Mouse (Mus musculus): Measurements from ENCODE around the gene Slc35e3.

The Slc35e3 gene

DNA sequence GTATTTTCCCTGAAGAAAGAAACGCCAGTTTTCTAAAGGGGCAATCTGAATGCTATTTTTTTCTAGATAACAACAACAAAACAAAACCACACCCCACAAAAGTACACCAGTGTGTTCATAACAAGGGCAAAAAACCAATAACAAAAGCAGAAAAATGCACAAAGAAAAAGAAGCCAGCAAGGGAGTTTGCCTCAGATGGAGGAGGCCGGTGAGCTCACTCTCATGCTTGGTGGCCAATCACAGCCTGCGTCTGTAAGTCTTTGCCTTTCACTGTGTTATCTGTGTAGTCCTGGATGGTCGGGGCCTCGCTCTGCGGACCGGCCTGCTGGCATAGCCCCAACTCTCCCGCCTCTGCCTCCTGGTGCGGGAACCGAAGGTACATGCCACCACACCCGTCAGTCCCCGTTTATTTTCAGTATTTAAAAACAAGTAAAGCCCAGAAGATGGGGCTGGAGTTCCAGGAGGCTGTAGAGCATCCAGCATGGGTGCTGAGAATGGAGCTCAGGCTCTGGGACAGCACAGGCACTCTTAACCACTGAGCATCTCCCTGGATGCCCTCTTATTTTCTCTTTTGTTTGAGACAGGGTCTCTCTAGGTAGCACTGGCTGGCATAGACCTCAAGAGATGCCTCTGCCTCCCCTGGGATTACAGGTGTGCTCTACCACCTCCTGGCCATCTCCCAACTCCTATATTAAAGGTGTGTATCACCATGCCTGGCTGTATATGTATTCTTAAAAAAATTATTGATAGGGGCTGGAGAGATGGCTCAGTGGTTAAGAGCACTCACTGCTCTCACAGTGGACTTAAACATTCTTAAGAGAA lies 30.3 kb upstream of the Slc35e3 start:
- DNase-seq (ENCODE audit: low spot score): no peak

DNA sequence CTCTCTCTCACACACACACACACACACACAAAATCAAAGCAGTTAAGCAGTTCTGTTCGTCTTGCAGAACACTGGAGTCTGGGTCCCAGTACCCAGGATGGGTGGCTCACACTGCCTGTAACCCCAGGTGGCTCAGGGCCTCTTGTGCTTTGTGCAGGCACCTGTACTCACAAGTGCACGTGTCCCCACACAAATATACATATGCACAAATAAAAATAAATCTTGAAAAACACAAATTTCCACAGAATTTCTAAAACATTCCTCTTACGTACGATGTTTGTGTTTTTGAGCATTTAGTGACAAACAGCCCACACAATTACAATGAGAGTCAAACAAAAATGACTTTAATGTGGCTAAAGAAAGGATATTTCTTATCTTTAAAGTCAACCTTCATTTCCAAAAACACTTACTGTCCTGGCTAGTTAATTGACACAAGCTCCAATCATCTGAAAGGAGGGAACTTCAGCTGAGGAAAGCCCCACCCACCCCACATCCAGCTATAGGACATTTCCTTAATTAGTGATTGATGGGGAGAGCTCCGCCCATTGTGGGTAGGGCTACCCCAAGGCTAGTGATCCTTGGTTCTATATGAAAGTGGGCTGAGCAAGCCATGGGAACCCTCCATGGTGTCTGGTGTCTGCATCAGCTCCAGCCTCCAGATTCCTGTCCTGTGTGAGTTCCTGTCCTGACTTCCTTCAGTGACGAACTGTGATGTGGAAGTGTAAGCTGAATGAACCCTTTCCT lies 29.4 kb upstream of the Slc35e3 start:
- DNase-seq (ENCODE audit: low spot score): no peak

DNA sequence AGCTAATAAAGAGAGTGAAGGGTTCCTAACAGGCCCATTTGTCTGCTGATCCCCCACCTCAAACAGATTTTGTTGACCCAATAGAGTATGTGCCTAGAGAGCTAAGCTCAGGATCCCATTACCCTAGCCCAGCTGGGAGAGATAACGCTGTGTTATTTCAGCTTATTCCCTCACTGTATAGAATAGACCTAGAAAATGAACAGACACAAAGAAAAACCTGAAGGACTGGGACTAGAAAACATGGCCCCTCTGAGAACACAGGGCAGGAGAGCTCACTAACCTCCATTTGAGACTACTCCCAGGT lies 28.6 kb upstream of the Slc35e3 start:
- DNase-seq (ENCODE audit: low spot score): no peak

DNA sequence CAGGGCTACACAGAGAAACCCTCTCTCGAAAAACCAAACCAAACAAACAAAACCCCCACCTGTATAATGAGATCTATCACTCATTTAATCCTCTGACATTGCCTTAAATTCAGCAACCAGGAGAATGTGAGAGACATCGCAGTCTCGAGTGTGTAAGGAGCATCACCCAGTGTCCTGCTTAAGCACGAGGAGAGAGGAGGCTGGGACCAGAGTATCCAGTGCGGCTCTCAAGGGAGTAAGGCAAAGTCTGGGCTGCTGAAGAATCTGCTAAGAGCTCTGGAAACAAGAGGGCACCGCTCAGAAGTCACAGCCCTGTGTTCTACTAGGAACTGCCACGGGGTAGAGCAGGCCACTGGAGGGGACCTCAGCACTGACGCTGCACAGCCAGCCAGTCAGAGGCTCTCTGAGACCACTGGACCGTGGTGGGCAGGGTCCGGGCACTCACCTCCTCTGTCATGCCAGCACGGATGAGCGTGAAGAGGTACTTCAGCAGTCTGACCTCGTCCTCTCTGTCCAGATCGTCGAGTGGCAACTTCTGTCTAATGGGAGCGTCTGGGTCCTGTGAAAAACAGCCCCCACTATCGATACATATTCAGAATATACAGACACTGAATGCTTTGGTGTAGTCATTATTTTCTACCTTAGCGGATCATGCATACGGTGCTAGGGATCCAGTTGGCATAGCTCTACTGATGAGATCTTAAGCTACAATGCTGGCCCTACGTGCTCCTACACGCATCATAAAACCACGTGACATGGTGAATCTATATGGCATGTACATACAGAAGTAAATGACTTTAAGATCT lies 28.0 kb upstream of the Slc35e3 start:
- DNase-seq (ENCODE audit: low spot score): no peak

DNA sequence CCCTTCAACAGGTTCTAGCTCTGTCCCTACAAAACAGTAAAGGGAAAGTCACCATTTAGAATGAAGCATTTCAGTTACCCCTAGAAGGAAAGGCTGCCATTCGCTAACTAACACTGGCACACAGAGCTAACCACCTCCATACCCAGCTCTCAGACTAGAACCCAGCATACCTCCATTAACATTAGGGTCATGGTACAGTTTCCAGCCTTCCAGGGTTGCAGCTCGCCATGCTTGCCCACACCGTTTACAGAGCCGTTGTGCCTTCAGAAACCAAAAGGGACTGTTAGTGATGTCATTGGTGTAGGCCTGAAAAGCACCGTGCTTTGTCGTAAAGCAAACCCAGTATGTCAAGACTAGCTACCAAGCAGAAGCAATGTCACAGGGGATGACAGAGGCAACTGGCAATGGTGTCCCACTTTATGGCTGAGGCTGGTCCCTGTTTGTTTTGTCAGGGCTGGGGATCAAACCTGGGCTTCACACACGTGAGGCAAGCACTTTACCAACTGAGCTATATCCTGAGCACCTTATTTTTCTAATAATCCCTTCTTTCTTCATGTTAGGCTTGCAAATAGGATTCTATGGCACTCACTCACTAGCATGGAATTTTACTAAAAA lies 27.0 kb upstream of the Slc35e3 start:
- DNase-seq (ENCODE audit: low spot score): no peak

DNA sequence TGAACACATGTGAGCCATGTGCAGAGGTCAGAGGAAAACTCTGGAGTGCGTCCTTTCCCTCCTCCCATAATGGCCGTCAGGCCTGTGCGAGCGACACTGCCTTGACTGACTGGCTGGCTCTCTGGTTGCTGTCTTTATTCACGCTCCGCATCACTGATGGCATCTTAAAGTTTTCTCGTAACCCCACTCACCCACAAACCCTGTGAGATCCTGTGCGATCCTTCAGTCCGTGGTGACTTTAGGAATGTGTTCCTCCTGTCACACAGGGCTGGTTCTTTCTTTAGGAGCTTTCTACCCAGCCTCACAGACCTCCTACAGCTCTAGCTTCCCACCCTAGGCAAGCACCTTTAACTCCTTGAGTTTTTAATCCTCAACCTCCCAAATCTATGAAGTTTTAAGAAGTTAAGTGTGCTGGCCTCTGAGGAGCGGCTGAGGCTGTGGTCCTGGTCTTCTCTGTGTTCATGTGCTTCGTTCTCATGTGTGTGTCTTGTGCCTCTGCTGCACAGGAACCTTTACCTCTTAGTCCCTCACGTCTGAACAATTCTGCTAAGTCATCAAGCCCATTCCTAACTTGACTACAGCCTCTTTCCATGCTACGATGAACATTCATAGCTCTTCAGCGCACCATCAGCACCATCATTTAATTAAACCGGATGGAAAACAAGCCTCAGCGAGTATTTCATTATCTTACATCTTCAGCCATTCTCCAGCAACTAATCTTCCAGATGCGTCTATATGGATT lies 26.4 kb upstream of the Slc35e3 start:
- no peak for DNase-seq (ENCODE audit: low spot score)

DNA sequence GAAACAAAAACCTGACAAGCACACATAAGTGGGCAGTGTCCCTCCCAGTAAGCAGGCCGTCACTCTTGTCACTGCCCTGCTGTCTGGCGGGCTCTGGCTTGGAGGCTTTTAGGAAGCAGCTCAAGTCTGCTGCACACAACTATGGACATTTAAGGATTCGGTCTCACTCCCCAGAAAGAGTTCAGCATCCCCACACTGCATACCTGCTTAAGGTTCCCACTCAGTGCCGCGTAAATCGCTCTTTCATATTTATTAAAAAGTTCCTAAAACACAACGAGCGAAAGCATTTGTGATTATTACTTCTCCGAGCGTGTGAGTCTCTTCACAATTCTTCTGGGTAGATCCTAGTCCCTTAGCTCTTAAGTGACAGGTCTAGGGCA lies 25.0 kb upstream of the Slc35e3 start:
- DNase-seq (ENCODE audit: low spot score): no peak

DNA sequence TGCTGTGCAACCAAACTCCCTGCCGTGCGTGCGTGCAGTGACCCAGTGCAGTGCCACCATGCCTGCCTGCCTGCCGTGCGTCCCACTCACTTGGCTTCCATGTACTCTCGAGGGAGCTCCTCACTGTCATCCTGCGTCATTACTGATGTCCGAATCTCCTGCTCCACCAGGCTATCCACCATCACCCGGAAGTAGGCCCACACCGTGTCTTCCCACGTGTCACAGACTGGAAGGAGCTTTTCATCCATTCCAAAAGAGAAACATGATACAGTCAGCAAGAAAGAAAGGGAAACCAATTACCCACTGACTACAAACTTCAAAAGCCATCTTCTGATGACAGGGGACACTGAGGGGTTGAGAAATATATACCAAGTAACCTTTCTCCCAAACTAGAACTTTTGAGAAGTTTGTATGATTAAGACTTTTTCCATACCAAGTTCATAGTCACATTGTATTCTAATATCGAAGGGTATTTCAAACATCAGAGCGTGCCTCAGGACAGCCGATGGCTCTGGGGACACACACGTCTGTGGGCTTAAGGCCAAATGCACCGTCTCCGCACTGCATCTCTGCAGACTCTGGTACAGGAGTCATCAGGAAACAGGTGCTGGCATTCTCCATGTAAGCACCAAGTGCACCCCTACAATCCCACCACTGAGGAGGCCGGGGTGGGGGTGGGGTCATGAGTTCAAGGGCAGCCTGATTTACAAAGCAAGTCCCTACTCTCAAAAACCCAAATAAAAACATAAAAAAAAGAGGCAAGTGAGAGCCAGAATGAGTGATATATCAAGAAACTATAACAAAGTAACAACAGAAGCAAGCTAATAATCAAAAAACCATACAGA lies 24.3 kb upstream of the Slc35e3 start:
- DNase-seq (ENCODE audit: low spot score): no peak

DNA sequence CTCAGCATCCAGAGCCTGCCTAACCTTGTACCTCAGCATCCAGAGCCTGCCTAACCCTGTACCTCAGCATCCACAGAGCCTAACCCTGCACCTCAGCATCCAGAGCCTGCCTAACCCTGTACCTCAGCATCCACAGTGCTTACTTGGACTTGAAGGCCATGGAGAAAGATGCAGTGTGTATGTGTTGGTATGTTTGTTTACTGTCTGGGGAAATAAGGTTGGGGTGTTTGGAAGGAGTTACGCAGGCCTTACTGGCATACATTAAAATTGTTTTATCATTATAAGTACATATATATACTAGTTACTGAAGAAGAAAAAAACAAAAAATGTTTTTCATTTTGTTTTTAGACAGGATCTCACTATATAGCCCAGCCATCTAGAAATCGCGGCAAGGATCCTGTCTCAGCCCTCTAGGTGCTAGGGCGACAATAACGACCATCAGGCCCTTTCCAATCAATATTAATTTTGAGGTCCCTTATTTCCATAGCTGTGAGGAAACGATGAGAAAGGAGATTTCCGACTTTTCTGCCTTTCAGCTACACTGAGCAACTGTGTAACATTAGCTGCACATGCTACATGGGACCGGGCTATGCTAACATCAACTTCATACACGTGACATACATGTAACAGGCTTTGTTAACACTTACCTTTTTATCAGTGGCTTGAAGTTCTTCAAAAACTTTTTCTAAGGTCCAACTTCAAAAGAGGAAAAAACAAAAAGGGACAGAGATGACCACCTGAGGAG lies 23.5 kb upstream of the Slc35e3 start:
- DNase-seq (ENCODE audit: low spot score): no peak

DNA sequence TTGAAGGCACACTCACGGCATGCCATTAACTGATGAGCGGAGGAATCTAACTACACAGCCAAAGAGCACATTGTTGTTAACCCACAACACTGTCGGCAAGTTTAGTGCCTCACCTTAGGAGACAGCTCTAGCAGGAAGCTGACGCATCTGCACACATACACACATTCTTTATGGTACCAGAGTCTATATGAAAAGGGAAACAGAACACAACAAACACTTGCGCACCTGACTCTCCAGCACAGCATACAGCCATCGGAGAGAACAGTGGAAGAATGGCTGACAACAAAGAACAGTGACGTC lies 21.9 kb upstream of the Slc35e3 start:
- no peak for DNase-seq (ENCODE audit: low spot score)

DNA sequence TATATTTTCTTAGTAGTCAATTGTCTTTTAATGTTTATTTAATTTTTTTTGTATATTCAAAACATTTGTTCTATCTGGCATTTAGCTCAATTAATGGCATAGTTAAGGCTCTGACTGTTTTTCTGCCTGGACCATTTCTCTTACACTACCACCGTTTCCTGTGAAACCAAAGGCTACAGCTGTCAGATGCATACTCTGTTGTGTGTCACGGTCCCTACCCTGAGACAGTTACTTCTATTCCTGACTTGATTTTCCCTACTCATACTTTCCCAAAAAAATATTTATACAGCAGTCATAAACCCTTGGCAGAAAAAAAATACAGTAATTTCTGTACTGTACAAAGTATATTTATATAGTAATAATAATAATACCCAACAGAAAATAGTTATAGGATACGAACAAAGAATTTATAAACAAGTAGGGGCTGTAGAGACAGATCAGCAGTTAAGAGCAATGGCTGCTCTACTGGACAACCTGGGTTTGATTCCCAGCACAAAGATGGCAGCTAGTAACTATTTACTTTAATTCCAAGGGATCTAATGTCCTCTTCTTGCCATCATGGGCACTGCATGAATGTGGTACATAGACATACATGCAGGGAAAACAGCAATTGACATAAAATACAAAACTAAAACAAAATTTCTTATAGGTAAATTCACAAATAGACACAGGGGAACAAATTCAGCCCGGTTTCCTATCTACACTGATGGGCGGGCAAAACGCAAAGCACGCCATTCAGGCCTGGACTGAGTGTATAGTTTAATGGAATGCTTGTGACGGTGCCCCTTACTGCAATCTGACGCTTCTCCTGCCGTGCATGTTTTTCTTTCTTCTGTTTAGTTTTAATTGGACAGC lies 21.3 kb upstream of the Slc35e3 start:
- DNase-seq (ENCODE audit: low spot score): no peak

DNA sequence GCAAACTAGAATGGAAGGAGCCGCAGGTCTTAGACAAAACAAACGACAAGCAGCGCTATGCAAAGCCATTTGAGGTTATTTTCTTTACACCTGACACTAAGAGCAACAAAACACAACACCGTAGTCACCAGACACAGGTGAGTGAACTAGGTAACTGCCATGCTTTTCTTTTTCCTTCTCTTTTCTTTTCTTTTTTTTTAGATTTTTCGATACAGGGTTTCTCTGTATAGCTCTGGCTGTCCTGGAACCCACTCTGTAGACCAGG lies 20.7 kb upstream of the Slc35e3 start:
- DNase-seq (ENCODE audit: low spot score): no peak

DNA sequence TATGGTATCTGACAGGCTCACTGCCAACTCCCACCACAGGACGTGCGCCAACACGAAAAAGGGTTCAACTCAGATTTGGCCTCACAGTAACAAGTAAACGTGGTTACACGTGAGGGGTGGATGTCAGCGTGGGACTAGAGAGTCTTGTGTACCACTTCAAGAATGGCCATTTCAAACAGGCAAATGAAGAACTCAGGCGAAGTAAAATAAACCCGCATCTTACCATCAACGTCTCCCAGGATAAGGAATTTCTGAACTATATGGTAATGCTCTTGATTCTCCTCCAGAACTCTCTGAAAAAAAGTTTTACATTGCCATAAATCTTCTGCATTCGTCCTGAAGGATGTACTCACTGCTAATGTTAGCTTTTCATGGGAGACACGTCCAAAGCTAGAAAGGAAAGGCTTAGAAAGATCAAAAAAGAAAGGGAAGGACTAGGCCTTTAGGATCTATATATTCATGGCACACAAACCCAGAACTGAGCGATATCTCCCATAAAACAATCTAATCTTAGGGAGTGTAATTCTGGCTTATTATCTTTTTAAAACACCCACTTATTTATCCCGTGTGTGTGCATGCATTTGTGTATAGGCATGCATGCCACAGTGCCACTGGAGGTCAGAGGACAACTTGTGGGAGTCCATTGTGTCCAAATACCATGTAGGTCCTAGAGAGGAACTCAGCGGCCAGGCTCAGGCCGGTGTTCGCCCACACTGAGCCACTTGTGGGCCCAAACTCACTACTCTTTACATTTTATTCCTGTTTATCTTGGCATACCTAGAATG lies 20.1 kb upstream of the Slc35e3 start:
- DNase-seq (ENCODE audit: low spot score): no peak

DNA sequence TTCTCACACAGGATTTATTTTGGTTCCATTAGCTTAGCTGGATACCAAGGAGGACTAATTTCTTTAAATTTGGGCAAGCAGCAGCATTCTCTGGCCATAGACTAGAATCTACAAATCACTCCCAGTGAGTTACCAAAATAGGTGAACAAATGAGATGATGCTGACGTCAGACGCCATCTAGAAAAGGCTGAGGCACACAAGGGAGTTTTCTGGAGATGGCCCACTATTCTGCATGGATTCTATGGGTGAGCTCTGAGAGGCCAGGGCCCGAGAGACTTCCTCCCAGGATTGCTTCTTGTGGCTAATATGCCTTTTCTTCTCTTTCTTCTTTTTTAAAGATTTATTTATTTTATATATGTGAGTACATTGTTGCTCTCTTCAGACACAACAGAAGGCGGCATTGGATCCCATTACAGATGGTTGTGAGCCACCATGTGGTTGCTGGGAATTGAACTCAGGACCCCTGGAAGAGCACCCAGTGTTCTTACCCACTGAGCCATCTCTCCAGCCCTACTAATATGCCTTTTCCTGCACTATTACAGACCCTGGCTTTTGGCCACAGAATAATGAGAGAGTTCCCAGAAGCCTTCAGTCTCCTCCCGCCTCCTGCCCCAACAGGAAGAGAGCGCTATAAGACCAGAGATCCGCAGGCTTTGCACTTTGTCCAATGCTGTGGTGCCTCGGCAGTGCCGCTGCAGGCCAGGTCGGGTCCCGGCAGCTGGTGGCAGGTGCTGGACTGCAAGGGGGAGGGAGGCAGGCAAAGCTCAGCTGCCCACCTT lies 19.1 kb upstream of the Slc35e3 start:
- DNase-seq (ENCODE audit: low spot score): no peak

DNA sequence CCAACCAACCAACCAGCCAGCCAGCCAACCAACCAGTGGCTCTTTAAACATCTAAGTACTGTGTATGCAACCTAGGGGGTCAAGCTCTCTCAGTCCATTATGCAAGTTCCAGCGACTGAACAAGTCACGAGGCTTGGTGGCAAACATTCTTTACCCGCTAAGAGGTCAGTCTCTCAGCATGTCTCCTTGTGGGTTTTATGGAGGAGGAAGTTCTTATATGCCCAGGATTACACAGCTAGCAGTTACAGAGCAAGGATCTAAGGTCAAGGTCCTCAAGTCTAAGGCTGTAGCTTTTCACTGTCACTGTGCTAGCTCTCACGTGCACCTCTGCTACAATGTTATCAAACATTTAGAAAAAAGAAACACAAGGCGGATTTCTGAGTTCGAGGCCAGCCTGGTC lies 18.4 kb upstream of the Slc35e3 start:
- DNase-seq (ENCODE audit: low spot score): no peak

DNA sequence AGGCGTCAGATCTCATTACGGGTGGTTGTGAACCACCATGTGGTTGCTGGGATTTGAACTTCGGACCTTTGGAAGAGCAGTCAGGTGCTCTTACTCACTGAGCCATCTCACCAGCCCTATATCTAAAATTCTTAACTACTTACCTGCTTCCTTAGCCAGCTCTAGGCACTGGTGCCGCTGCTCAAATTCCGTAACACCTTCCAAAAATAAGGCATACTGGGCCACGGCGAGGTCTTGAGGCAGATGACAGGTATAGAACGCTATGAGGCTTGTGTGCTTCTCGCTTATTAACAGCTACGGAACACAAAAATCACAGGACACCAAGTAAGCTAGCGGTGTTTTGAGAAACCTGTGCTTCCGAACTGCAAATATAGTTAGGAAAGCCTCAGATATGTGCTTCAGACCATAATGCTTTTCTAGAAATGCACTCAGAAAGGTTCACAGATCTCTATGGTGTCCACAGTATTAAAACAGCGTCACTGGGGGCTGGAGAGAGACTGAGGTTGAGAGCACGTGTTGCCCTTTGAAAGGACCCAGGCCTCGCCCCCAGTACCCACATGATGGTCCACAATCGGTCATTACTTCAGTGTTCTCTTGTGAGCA lies 17.5 kb upstream of the Slc35e3 start:
- no peak for DNase-seq (ENCODE audit: low spot score)

DNA sequence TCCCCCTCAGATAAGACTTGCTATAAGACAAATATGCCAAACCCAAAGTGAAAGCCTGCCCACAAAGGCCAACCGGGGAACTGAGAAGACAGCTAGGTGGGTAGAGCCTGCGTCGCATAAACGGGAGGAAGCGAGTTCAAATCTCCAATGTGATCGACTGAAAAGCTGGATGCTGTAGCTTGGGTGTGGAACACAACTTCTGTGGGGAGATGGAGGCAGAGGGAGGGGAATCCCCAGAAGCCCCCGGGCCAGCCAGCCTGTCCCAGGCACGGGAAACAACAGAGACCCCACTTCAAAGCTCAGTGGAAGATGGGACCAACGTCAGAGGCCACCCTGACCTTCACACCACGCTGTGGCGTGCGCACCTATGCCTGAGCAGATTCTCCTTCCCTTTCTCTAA lies 16.8 kb upstream of the Slc35e3 start:
- no peak for DNase-seq (ENCODE audit: low spot score)
